Mouse (Mus musculus) MEL (cell line): Measurements from ENCODE around the gene Gm42517. TPM values are rescaled to one million over a fixed set of nuclear protein-coding genes. Genes with fewer than 3 reads are reported as not detected.

Source experiments
- DNase-seq: peaks from one replicate; pipeline ENCODE4 v3.0.0; 2011; ENCODE audit warnings: low read depth, low spot score
- H3K27ac ChIP-seq: 2 replicates; pipeline ENCODE4 v1.5.1; 2012; ENCODE audit warnings: low read depth, mild to moderate bottlenecking, control low read depth, low read length, moderate library complexity; ENCODE audit not compliant: control insufficient read depth
- H3K27me3 ChIP-seq, 2 experiments: fragments of 150-350 bp in 1 of 2; sonication (generic) in 1 of 2; 2 replicates each; pipeline ENCODE4 v1.6.1; 2012; ENCODE audit warnings: low read length in 2 of 2, mild to moderate bottlenecking in 2 of 2, improper control_type of control experiment in 1 of 2, moderate library complexity in 1 of 2; ENCODE audit not compliant: insufficient read depth in 2 of 2, control insufficient read depth in 1 of 2
- H3K36me3 ChIP-seq, 2 experiments: 2 replicates each; pipeline ENCODE4 v1.6.1; 2012 to 2014; ENCODE audit warnings: low read length in 2 of 2, improper control_type of control experiment in 1 of 2, inconsistent platforms in 1 of 2, mild to moderate bottlenecking in 1 of 2; ENCODE audit not compliant: insufficient read depth in 2 of 2, control insufficient read depth in 1 of 2
- H3K4me1 ChIP-seq, 2 experiments: fragments of 150-350 bp in 1 of 2; sonication (generic) in 1 of 2; 2 replicates each; pipeline ENCODE4 v1.6.1; 2012; ENCODE audit warnings: low read length in 2 of 2, improper control_type of control experiment in 1 of 2, mild to moderate bottlenecking in 1 of 2; ENCODE audit not compliant: insufficient read depth in 2 of 2, control insufficient read depth in 1 of 2
- H3K4me3 ChIP-seq, 2 experiments: fragments of 150-350 bp in 1 of 2; sonication (generic) in 1 of 2; 2 replicates each; pipeline ENCODE4 v1.5.1; 2012; ENCODE audit warnings: low read depth in 2 of 2, low read length in 2 of 2, mild to moderate bottlenecking in 2 of 2, moderate library complexity in 2 of 2, control low read depth in 1 of 2, improper control_type of control experiment in 1 of 2; ENCODE audit not compliant: control insufficient read depth in 1 of 2, insufficient read depth in 1 of 2
- H3K79me2 ChIP-seq: 2 replicates; pipeline ENCODE4 v1.6.1; 2012; ENCODE audit warnings: mild to moderate bottlenecking, low read length, moderate library complexity; ENCODE audit not compliant: control insufficient read depth, poor library complexity, insufficient read depth
- H3K9ac ChIP-seq: 2 replicates; pipeline ENCODE4 v1.6.1; 2012; ENCODE audit warnings: low read depth, mild to moderate bottlenecking, control low read depth, low read length, moderate library complexity; ENCODE audit not compliant: control insufficient read depth, poor library complexity, severe bottlenecking
- H3K9me3 ChIP-seq: fragments of 150-350 bp; sonication (generic); replicated peaks from 2 replicates; pipeline ENCODE4 v1.6.1; 2012; ENCODE audit warnings: mild to moderate bottlenecking, low read length, improper control_type of control experiment, moderate library complexity; ENCODE audit not compliant: insufficient read depth
- CTCF ChIP-seq, 3 experiments: IDR thresholded peaks in 2 of 3; conservative IDR thresholded peaks in 1 of 3; 2 replicates each; pipeline ENCODE4 v1.5.1; 2011 to 2012; ENCODE audit warnings: low read length in 3 of 3, low read depth in 2 of 3, mild to moderate bottlenecking in 2 of 3, improper control_type of control experiment in 1 of 3, inconsistent platforms in 1 of 3, mixed read lengths in 1 of 3, moderate library complexity in 1 of 3; ENCODE audit not compliant: control insufficient read depth in 1 of 3, insufficient read depth in 1 of 3, poor library complexity in 1 of 3, severe bottlenecking in 1 of 3
- E2F4 ChIP-seq: IDR thresholded peaks from 2 replicates; pipeline ENCODE4 v1.6.1; 2011; ENCODE audit warnings: low read depth, low read length, improper control_type of control experiment, borderline replicate concordance
- JUND ChIP-seq: IDR thresholded peaks from 2 replicates; pipeline ENCODE4 v1.6.1; 2011; ENCODE audit warnings: low read depth, mild to moderate bottlenecking, improper control_type of control experiment, low read length
- MAX ChIP-seq: IDR thresholded peaks from 2 replicates; pipeline ENCODE4 v1.6.1; 2011; ENCODE audit warnings: low read length, improper control_type of control experiment
- MAZ ChIP-seq: IDR thresholded peaks from 2 replicates; pipeline ENCODE4 v1.6.1; 2012; ENCODE audit warnings: low read depth, mild to moderate bottlenecking, inconsistent platforms, low read length, improper control_type of control experiment
- MEF2A ChIP-seq: IDR thresholded peaks from 2 replicates; pipeline ENCODE4 v1.6.1; 2014; ENCODE audit warnings: low read depth, mild to moderate bottlenecking, inconsistent platforms, low read length, improper control_type of control experiment; ENCODE audit not compliant: poor library complexity, insufficient replicate concordance, severe bottlenecking; ENCODE audit errors: extremely low read depth
- MXI1 ChIP-seq: IDR thresholded peaks from 2 replicates; pipeline ENCODE4 v1.6.1; 2011; ENCODE audit warnings: mild to moderate bottlenecking, low read depth, low read length, improper control_type of control experiment
- NRF1 ChIP-seq: IDR thresholded peaks from 2 replicates; pipeline ENCODE4 v1.6.1; 2014; ENCODE audit warnings: low read depth, mild to moderate bottlenecking, inconsistent platforms, low read length, improper control_type of control experiment, moderate library complexity; ENCODE audit not compliant: poor library complexity, insufficient read depth, severe bottlenecking
- RCOR1 ChIP-seq: IDR thresholded peaks from 2 replicates; pipeline ENCODE4 v1.6.1; 2012; ENCODE audit warnings: low read depth, mild to moderate bottlenecking, inconsistent platforms, low read length, improper control_type of control experiment
- UBTF ChIP-seq: IDR thresholded peaks from 2 replicates; pipeline ENCODE4 v1.6.1; 2012; ENCODE audit warnings: low read depth, mild to moderate bottlenecking, inconsistent platforms, low read length, improper control_type of control experiment, moderate library complexity, borderline replicate concordance; ENCODE audit not compliant: insufficient read depth
- ZMIZ1 ChIP-seq: IDR thresholded peaks from 2 replicates; pipeline ENCODE4 v1.6.1; 2012; ENCODE audit warnings: low read depth, mild to moderate bottlenecking, inconsistent platforms, low read length, improper control_type of control experiment, moderate library complexity
- ZNF384 ChIP-seq: IDR thresholded peaks from 2 replicates; pipeline ENCODE4 v1.6.1; 2012; ENCODE audit warnings: low read depth, mild to moderate bottlenecking, inconsistent platforms, low read length, improper control_type of control experiment
- polyA plus RNA-seq, 2 experiments: library from polyadenylated mRNA; stranded (reverse) in 1 of 2; unstranded in 1 of 2; fragments of >175 nt in 1 of 2; fragments of >200 nt in 1 of 2; gene quantifications; 2 replicates each; pipeline versions ENCODE4 v1.2.1 to v1.2.4; 2012; ENCODE audit warnings: low replicate concordance in 2 of 2, low read depth in 1 of 2; ENCODE audit not compliant: insufficient read length in 2 of 2, insufficient read depth in 1 of 2, missing spikeins in 1 of 2
- total RNA-seq: library from RNA; depleted of rRNA; stranded (reverse); fragments of 300-350 nt; gene quantifications from 2 replicates; pipeline ENCODE4 v1.2.3, GENCODE M21; 2012

Gm42517 gene
- total and polyA plus RNA-seq, 3 experiments, result not detected

GRCm38 (mm10) chr5:108368851-108369621 is 1.3 kb upstream of the Gm42517 start:
- H3K27ac ChIP-seq, result no peak overlapping the region
- H3K9me3 ChIP-seq, result no peaks in the 10 kb centered on the region
- no peak for TF ChIP-seq MEF2A
- no peak for TF ChIP-seq MAX
- no peak for TF ChIP-seq NRF1
- no peak for TF ChIP-seq CTCF (IDR thresholded peaks at IDR 0.05 in 2 of 3, conservative IDR thresholded peaks at IDR 0.05 in 1 of 3; ENCODE audit: control insufficient read depth in 1 of 3, insufficient read depth in 1 of 3, low read depth in 2 of 3, low read length in 3 of 3, poor library complexity in 1 of 3, severe bottlenecking in 1 of 3)
- TF ChIP-seq MAZ, result no peak
- TF ChIP-seq RCOR1, result no peak
- no peak for TF ChIP-seq JUND
- TF ChIP-seq ZMIZ1, result no peak
- no peak for TF ChIP-seq ZNF384
- no peak for TF ChIP-seq E2F4
- no peak overlapping the region for H3K4me3 ChIP-seq
- no peaks in the 10 kb centered on the region for H3K79me2 ChIP-seq
- no peaks in the 10 kb centered on the region for H3K27me3 ChIP-seq
- no peak overlapping the region for H3K9ac ChIP-seq
- no peaks in the 10 kb centered on the region for H3K36me3 ChIP-seq
- no peak for DNase-seq
- no peaks in the 10 kb centered on the region; a peak in 1 of 4 replicates for H3K4me1 ChIP-seq

- H3K36me3 ChIP-seq, result no peaks in the 10 kb centered on the region
- no peaks in the 10 kb centered on the region; a peak in 1 of 4 replicates for H3K4me1 ChIP-seq
- H3K9me3 ChIP-seq, result no peaks in the 10 kb centered on the region
- no peak for DNase-seq
- H3K27ac ChIP-seq, result no peak overlapping the region
- H3K9ac ChIP-seq, result no peak overlapping the region
- H3K27me3 ChIP-seq, result no peaks in the 10 kb centered on the region
- no peak for TF ChIP-seq MXI1
- no peak for TF ChIP-seq UBTF
- TF ChIP-seq NRF1, result no peak
- TF ChIP-seq ZMIZ1, result no peak
- no peaks in the 10 kb centered on the region for H3K79me2 ChIP-seq
- H3K4me3 ChIP-seq, result no peak overlapping the region
Observed at GRCm38 (mm10) chr5:108368446-108368845, 724 bp upstream of the Gm42517 start.
